Mouse (Mus musculus) splenic B cell, adult 2 months (primary cell): ENCODE data around the gene Rnf8.
A peak's percentile ranks its signal among the peaks of the same experiment; 100 is the strongest.

Source experiments
- DNase-seq: peaks from one replicate; pipeline ENCODE4 v3.0.0-alpha.2; 2011; ENCODE audit warnings: low read depth, low spot score
- H3K27me3 ChIP-seq: 2 replicates; pipeline ENCODE4 v1.6.1; 2012; ENCODE audit warnings: mild to moderate bottlenecking, low read length, moderate library complexity, mixed read lengths; ENCODE audit not compliant: control insufficient read depth, poor library complexity, insufficient read depth, severe bottlenecking
- H3K36me3 ChIP-seq: 2 replicates; pipeline ENCODE4 v1.6.1; 2012; ENCODE audit warnings: mild to moderate bottlenecking, low read length, moderate library complexity, mixed read lengths; ENCODE audit not compliant: control insufficient read depth, poor library complexity, insufficient read depth, severe bottlenecking

Gene Rnf8

DNA sequence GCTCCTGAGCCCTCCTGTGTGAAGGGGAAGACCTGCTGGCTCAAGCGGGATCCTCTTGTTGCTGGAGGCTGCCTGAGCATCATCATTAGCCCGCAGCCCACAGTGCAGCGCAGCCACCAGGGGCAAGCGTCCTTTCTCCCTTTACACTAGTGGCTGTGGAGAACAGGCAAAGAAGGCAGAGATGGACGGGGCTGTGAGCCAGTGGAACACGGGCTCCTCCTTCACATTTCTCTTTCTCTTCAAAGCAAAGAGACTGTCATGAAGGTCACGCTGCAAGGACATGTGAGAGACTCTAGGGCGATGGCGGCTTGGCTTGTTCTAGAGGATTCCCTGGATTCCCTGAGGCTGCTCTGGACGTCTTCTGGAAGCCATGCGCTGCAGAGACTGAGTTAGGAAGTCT lies 26.4 kb downstream of the Rnf8 start:
- H3K27me3 ChIP-seq: no peaks in the 10 kb centered on the region
- no peak for DNase-seq
- H3K36me3 ChIP-seq: peaks cover 2% of the 10 kb centered on the region; the same call in 1 of the 2 replicates

DNA sequence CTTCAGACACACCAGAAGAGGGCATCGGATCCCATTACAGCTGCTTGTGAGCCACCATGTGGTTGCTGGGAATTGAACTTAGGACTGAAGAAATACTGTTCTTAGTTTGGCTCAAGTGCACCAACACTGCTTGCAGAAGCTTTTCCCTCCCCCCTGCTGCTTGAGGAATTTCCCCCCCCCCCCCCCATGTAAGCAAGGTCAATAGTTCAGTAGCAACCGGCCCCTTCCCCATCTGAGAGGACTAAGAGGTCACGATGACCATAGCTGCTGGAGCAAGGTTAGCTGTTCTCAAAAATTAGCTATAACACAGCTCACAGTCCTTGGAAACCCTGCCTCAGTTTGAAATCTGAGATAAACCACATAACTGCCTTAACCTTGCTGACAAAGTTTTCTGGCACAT lies 27.6 kb downstream of the Rnf8 start:
- DNase-seq: no peak
- Histone ChIP-seq H3K27me3 (no peaks in the 10 kb centered on the region), H3K36me3 (peaks cover 2% of the 10 kb centered on the region; the same call in 1 of the 2 replicates)

DNA sequence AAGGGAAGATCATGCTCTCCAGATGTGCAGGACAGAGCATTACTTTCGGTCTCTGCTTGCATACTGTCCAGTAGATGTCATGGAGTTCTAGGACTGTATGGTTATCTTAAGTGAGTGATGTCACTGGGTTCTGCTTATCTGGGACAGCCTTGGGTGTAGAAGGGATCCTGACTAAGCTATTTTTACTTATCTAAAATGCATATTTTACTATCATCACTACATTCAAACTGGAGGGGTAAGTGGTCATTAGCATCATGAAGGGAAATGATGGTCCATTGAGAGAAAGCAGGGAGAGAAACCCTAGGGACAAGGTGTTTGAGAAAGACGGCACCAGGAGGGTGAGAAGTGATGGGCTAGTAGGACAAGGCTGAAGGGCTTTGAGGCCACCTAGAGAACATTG lies 43.7 kb downstream of the Rnf8 start:
- no peak for DNase-seq
- no peaks in the 10 kb centered on the region for H3K27me3 ChIP-seq
- peaks cover 2% of the 10 kb centered on the region; the same call in 1 of the 2 replicates for H3K36me3 ChIP-seq

DNA sequence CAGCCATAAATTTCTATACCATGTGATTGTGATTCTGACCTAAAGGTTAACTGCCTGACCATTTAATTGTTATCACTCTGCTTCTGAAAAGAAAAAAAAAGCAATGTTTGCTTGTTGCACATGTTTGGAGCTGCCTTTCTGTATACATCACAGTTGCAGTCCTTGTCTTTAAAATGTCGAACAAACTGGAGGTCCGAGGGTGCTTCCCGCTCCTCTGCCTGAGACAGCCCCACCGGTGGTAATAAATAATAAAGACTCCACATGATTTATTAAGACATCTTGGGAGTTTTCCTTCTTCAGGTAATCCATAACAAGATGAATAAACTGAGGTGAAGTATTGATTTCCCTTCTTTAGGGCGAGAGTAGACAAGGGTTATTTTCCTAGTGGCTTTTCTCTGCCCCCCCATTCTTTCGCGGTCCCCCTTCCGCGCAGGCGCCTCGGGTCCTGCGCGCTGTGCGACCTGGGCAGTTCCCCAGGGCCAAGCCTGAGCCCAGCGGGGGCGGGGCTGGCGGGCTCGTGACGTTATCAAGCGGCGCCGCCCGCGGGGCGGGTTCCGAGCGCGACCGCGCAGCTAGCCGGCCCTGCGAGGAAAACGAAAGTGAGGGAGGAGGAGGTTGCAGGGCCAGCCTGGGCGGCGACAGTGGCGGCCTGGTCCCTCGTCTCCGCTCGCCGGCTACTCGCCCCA lies 45.6 kb downstream of the Rnf8 start, which contains the start of gene Cmtr1:
Gene Cmtr1 (plus strand): TSS at position 520 of the 686 bp plus-strand sequence.
- Histone ChIP-seq H3K27me3 (no peaks in the 10 kb centered on the region), H3K36me3 (peaks cover 2% of the 10 kb centered on the region)
- DNase-seq: peak; percentile 96

DNA sequence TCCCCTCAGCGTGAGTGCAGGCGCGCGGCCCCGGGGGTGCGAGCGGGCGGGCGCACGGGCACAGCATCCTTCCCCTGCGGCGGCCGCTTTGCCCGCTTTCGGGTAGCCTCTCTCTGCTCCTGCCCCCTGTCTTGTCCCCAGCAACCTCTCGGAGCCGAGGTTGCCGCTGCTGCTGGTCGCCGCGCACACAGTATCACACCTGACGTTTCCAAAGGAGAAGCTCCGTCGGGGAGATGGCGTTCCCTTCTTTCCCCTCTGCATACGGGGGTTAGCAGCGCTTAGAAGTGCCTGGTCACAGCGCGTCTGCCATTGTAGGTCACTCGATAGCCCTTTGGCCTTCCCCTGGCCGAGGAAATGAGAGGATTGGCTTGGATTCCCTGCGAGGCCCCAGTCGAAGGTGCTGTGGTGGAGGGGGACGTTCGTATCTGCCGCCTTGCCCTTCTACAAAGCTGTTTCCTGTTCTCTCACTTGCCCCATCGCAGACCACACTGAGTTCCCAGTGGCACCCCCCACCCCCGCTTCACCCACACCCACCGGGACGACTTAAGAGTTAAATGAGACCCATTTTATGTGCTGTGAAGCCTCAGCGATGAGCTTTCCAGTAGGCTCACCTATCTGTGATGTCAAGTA lies 46.3 kb downstream of the Rnf8 start:
- Histone ChIP-seq H3K36me3 (peaks cover 2% of the 10 kb centered on the region), H3K27me3 (no peaks in the 10 kb centered on the region)
- no peak for DNase-seq

GRCm38 (mm10) chr17:29662145-29662544 lies 47.6 kb downstream of the Rnf8 start:
- Histone ChIP-seq H3K27me3 (no peaks in the 10 kb centered on the region), H3K36me3 (peaks cover 2% of the 10 kb centered on the region)
- no peak for DNase-seq

DNA sequence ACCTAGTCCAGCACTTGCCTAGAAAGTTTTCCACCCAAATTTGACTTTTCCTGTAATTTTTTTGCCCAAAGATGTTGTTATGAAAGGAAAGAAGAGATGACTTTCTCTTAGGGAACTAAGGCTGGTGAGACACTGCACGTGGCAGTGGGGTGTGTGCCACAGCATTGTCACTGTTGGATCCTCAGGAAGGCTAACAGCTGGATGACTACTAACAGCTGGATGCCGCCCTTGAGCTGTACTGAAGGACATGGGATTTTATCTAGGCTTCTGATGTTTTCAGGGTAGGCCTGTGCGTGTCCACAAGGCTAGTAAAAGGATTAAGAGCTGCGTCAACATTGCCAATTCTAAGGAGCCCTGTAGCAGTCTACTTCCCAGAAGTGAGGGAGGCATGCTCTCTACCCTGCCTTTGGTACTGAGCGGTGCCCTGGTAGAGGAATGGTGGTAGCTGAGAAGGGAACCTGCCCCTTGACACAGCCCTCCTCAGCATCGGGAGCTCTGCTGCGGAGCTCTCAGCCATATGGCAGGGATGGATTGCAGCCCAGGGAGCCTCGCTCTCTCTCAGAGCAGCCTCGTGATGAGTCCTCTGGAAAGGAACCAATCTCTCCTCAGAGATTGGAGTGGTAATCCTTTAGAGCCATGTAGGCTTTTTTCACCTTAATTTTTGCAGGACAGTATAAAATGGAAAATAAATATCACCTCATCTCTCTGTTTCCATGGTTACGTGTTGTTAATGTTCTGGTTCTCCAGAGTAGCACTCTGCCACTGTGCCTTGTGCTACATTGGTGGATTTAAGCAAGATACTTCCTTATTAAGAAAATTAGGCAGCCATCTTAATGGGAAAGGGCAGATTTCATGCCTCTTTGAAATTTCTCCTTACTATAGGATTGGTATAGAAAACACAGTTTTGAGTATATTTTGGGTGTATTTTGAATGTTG lies 53.7 kb downstream of the Rnf8 start:
- H3K27me3 ChIP-seq: no peaks in the 10 kb centered on the region
- peaks cover 7% of the 10 kb centered on the region for H3K36me3 ChIP-seq
- DNase-seq: no peak

GRCm38 (mm10) chr17:29669030-29669429 lies 54.4 kb downstream of the Rnf8 start:
- DNase-seq: no peak
- no peaks in the 10 kb centered on the region for H3K27me3 ChIP-seq
- H3K36me3 ChIP-seq: peaks cover 7% of the 10 kb centered on the region

GRCm38 (mm10) chr17:29669936-29670335 lies 55.3 kb downstream of the Rnf8 start:
- no peaks in the 10 kb centered on the region for H3K27me3 ChIP-seq
- DNase-seq: no peak
- H3K36me3 ChIP-seq: peaks cover 8% of the 10 kb centered on the region

GRCm38 (mm10) chr17:29671021-29671420 lies 56.4 kb downstream of the Rnf8 start:
- Histone ChIP-seq H3K27me3 (no peaks in the 10 kb centered on the region), H3K36me3 (peaks cover 12% of the 10 kb centered on the region)
- no peak for DNase-seq

DNA sequence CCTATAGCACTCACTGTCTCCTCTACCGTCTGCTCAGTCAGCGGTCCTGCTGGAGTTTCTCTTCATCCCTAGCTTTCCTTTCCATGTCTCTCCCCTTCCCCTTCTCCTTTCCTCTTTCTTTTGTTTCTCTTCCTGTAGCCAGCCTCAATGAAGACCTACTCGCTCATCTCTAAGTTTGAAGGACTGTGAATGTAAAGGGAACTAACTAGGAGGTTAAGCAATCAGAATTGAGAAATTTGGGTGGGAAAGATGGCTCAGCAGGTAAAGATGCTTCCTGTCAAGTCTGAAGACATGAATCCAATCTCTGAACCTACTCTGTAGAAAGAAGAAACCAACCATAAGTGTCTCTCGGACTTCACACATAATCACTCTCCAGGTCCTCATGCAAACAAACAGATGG lies 58.7 kb downstream of the Rnf8 start:
- Histone ChIP-seq H3K36me3 (peaks cover 13% of the 10 kb centered on the region), H3K27me3 (no peaks in the 10 kb centered on the region)
- DNase-seq: no peak

DNA sequence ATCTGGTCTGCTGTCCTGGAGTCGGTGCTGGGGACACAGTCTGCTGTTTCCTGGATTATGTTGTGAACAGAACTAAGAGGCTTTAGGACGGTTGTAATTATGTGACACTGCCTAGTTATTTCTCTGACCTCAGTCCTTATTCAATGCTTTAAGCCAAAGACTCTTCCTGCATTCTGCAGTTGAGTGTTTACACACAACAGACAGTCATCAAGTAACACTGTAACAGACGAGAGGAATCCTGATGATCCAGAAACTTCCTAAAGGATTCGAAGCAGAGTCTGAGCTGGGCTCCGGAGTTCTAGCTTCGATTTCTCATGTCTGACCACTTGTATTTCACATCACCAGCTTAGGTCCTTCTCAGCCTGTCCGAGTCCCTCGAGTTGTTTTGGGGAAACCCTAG lies 63.9 kb downstream of the Rnf8 start:
- peaks cover 12% of the 10 kb centered on the region for H3K36me3 ChIP-seq
- H3K27me3 ChIP-seq: no peaks in the 10 kb centered on the region
- no peak for DNase-seq

DNA sequence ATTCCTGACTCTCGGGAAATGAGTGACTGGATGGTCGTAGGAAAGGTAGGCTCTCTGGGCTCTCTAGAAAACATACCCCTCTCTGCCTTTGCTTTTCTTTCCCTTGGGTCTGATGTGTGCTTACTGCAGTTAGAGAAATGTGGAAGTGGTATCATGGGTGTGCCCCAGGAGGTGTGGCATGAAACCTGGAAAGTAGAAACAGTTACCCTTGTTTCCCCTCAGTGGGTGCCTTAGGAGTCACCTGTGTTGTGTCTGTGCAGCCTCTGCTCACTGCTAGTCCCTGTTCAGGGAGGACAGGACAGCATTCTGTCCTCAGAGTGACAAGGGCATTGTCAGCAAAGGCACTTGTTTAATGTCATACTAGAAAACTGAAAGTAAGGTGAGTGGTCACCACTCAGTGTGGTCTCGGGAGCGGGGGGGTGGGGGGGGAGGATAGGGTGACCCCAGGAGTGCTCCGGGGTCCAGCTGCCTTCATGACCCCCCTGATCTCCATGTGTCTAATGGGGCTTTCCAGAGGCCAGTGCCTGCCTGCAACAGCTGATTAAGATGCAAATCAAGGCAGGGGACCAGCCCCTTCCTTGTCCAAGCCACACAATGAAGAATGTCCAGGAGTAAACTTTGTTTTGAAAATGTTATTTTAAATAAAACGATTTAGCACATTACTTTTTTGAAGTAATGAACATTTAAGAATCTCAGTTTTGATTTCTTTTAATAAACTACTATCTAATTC lies 64.6 kb downstream of the Rnf8 start:
- H3K27me3 ChIP-seq: no peaks in the 10 kb centered on the region
- peak; percentile 66 for DNase-seq
- peaks cover 14% of the 10 kb centered on the region for H3K36me3 ChIP-seq

DNA sequence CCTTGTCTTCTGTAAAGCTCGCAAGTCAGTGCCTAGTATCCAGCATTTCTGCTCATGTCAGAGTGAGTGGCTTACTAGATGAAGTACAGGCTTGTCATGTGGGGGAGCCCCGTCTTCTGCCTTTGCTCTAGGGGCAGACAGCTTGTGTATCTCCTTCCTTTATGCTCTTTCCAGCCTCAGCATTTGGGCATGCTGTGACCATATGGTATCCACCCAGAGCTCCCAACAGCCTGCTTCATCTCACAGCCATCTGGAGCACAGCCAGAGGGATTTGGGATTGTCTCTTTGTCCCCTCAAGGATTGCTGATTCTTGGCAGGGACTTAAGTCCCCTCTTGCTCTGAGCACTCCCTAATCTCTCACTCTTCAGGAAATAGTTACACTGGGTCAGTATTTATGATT lies 65.6 kb downstream of the Rnf8 start:
- no peak for DNase-seq
- peaks cover 12% of the 10 kb centered on the region for H3K36me3 ChIP-seq
- H3K27me3 ChIP-seq: no peaks in the 10 kb centered on the region
